Mouse (Mus musculus) regulatory T cell (primary cell): ENCODE results near the gene Cavin1.

Experiments used
- in situ Hi-C: fragments of 300-600 bp; cut with MboI, MseI; formaldehyde crosslinking; loops from one replicate; pipeline ENCODE4 v1.15.1; 2025; ENCODE audit warnings: high pct_unique_total_duplicates

Gene Cavin1

DNA sequence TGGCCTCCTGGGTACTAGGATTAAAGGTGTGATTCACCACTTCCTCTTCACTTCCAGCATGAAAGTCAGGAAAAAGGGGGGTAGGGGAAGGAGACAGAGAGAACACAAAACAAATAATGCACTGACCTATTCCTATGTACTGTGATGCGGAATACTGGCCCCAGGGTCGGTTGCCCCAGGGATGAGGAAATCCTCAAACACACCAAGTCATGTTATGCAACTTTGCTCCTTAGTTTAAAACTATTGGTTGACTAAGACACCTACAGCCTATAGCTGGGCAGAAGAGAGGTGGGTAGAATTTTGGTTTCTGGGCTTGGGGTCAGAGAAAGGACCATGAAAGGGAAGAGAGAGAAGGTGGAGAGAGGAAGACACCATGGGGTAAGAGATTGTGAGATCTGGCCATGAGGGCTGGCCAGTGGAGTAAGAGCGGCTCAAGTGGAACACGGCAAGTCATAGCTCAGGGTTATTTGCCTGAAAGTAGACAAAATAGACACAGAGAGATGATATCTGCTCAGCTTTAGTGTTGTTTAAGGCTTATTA lies 54.2 kb downstream of the Cavin1 start:
- in situ Hi-C loops, result no loop called here

DNA sequence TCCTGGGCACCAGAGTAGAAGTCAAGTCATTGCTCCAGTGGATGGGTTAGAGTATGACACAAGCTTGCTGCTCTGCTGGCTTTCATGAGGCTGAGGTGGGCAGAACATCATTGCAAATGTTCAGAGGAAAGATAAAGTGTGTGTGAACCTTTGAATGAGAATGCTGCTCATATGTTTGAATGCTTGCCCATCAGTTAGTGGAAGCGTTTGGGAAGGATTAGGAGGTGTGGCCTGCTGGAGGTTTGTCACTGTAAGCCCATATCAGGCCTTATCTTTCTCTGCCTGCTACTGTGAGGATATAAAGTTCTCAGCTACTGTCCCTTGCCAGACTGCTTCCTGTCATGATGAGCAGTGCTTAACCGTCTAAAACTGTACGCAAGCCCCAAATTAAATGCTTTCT lies 55.6 kb downstream of the Cavin1 start:
- in situ Hi-C loops, result no loop called here

DNA sequence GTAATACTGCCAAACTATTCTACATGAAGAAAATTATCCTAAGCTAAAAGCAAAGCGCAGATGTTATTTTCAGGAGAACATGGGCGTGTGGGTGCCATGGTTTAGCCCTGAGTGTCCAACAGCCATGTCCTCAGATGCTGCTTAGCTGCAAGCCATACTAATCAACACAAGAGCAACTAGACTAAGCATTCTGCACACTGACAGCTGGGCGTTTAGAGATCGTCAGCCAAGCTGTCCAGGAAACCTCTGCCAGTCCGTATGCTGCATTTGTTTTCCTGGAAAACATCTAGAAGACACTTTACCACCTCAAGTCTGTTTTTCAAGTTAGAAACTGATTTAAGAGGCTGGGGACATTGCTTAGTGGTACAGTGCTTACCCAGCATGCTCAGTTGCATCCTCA lies 56.3 kb downstream of the Cavin1 start:
- in situ Hi-C loops, result no loop called here

DNA sequence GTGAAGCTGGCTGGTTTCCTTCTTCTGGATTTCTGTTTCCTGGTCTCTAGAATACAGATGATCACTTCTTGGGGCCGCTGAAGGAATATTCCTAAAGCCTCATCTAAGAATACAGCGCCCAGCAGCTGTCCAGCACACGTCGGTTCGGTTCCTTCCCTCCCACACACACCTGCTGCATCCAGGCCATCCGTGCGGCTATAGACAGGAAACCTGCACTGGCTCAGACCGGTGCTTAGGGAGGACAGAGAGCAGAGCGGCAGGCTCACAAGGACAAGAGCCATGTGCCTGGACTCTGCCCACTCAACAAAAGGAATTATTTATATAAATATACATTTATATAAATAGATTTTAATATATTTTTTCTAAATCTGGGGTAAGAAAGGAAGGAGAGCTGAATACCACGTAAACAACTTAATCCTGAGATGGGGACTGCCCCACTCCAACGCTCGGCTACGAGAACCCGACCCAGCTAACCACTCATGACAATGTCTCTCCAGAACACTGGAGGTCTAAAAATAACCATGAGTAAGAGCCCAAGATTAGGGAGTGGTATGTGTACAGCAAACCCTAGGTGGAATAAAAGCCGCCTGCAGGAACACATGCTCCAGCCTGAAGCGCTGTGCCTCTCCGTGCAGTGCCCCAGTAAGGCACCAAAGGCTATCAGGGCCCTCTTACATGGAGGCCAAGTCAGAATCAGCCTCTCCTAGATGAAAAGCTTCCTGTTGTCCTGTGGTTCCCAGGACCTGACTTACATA lies 58.1 kb downstream of the Cavin1 start:
- in situ Hi-C loops, result no loop called here

DNA sequence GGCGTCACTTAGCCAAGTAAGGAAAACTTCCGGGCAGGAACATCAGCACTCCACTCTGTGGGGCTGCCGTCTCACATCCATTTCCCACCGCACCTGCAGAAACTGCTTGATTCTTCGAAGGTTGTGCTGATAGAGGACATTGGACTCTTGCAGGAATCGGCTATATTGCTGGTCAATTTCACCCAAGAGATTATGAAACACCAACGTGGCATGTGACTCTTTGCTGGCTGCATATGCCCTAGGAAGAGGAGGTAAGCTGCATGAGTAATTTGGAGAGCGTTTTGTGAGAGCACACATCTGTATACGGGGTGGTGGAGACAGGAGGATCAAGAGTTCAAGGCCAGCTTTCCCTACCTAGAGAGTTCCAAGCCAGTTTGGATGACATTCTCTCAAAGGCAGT lies 62.1 kb downstream of the Cavin1 start:
- in situ Hi-C loops, result no loop called here

DNA sequence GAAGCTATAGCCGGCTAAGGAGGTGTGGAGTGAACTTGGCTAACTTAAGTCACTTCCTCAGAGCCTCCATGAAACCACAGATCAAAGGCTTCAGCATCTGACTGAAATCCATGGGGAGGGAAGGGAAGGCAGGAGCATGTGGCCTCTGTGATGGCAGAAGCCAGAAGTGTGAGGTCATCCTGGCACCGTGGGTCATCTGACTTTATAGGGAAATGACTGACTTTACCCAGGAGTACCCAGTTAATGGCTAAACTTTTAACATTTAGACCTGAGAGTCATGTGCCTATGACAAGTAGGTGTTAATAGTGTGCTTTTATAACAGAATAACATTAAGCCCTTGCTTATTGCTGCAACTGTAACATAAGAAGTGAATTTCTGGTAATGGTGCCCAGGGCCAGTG lies 62.6 kb downstream of the Cavin1 start:
- in situ Hi-C loops, result no loop called here

DNA sequence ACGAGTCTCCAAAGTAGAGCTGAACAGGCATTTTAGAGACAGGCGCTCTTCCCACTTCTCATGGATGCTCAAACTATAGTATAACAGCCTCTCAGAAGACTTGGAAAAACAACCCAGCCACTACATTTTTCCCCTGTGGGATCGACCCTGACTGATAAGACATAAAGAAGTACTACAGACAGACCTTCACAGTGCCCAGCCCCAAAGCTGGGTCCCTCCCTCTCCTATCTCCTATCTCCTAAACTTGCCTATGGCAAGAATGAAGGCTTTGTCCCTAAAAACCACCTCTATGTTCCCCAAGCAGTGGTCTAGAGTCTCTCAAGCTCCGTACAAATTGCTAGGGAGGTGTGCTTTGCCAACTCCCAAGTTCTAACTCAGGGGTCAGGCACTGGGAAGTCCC lies 63.8 kb downstream of the Cavin1 start:
- in situ Hi-C loops, result no loop called here
